Mouse (Mus musculus) forebrain, embryonic 11.5 days (tissue): Measurements from ENCODE around the gene Olfr1371. TPM values are rescaled to one million over a fixed set of nuclear protein-coding genes. Genes with fewer than 3 reads are reported as not detected.
"Not testable (repeated sequence)": the region's sequence is repeated elsewhere in the genome, so short reads cannot be mapped to it uniquely, and the experiment has no call there.

ENCODE experiments used
- ATAC-seq: fragments of 200-750 bp; cut with Nextera tagmentation; replicated peaks from 2 replicates; pipeline ENCODE4 v1.8.0; 2017; ENCODE audit warnings: moderate TSS enrichment; ENCODE audit not compliant: low FRiP score
- DNase-seq: peaks from one replicate; pipeline ENCODE4 v3.0.0-alpha.2; 2017; ENCODE audit warnings: low spot score
- H3K27ac ChIP-seq: fragments of 300-500 bp; sonication (generic); 2 replicates; pipeline ENCODE4 v1.5.1; 2014; ENCODE audit warnings: low read depth, low read length
- H3K27me3 ChIP-seq: fragments of 300-500 bp; sonication (generic); 2 replicates; pipeline ENCODE4 v1.6.1; 2014; ENCODE audit warnings: mild to moderate bottlenecking, low read length, mixed read lengths; ENCODE audit not compliant: control insufficient read depth, insufficient read depth
- H3K36me3 ChIP-seq: fragments of 300-500 bp; sonication (generic); 2 replicates; pipeline ENCODE4 v1.6.1; 2014; ENCODE audit warnings: mild to moderate bottlenecking, low read length, moderate library complexity, mixed read lengths; ENCODE audit not compliant: control insufficient read depth, insufficient read depth
- H3K4me1 ChIP-seq: fragments of 300-500 bp; sonication (generic); replicated peaks from 2 replicates; pipeline ENCODE4 v1.6.1; 2014; ENCODE audit warnings: low read length, mixed read lengths; ENCODE audit not compliant: control insufficient read depth, insufficient read depth
- H3K4me2 ChIP-seq: fragments of 300-500 bp; sonication (generic); 2 replicates; pipeline ENCODE4 v1.6.1; 2014; ENCODE audit warnings: low read depth, mild to moderate bottlenecking, low read length, moderate library complexity, mixed read lengths; ENCODE audit not compliant: severe bottlenecking
- H3K4me3 ChIP-seq: fragments of 300-500 bp; sonication (generic); 2 replicates; pipeline ENCODE4 v1.5.1; 2014; ENCODE audit warnings: low read depth, low read length
- H3K9ac ChIP-seq: fragments of 300-500 bp; sonication (generic); 2 replicates; pipeline ENCODE4 v1.6.1; 2014; ENCODE audit warnings: low read length
- H3K9me3 ChIP-seq: fragments of 300-500 bp; sonication (generic); 2 replicates; pipeline ENCODE4 v1.6.1; 2016; ENCODE audit warnings: low read length, mixed read lengths; ENCODE audit not compliant: control insufficient read depth
- WGBS: fragments of 180-500 bp; shearing (Covaris S2); extraction: QIAGEN DNeasy Blood & Tissue Kit; methylation state at CpG from one replicate; pipeline ENCODE4 v1.1.7; 2014; 5-methylcytosine and 5-hydroxymethylcytosine counted together
- polyA plus RNA-seq: library from polyadenylated mRNA; unstranded; fragments of >200 nt; fragmentation: Nextera tagmentation; extraction: Ambion mirVana; gene quantifications from 2 replicates; pipeline ENCODE4 v1.2.1, GENCODE M21; 2014

Olfr1371 gene
- polyA plus RNA-seq, 1 experiment from 2014 or later, result not detected

DNA sequence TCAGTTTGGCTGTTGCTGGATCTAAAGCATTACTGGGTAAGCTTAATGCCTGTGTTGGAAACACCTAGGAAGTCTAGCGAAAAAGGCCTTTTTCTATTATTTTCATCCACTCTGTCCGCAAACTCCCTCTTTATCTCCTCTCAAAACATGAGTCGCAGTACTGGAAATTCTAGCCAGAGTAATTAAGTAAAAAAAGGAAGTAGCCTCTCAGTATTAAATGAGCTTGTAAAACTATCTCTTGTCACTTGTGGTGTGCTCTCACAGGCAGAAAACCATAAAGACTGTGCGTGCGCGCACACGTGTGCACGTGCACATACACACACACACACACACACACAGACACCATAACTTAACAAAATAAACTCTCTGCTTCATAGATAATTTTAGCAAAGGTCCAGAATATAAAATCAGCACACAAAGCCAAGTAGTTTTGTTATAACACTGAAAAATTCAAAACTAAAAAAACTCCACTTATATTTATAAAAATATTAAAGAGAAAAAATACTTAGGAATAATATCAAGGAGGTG lies 17.2 kb downstream of the Olfr1371 start:
- H3K4me1 ChIP-seq, H3K36me3 ChIP-seq, H3K27ac ChIP-seq, H3K4me3 ChIP-seq, DNase-seq, H3K27me3 ChIP-seq, H3K4me2 ChIP-seq, H3K9me3 ChIP-seq, H3K9ac ChIP-seq, ATAC-seq: not testable (repeated sequence)
- WGBS, result 88% methylated on average over 8 of the region's 8 CpGs

DNA sequence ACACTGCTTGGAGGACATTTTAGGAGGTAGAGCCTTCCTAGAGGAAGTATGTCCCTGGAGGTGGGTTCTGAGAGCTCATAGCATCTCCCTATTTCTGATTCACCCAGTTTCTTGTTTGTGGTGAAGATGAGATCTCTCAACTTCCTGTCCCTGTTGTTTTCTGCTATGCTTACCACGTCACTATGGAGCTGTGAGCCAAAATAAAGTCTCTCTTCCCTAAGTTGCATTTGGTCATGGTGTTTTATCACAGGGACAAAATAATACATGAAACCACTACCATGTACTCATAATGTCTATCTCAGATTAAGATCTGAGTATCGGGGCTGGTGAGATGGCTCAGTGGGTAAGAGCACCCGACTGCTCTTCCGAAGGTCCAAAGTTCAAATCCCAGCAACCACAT lies 33.1 kb downstream of the Olfr1371 start:
- H3K27ac ChIP-seq, H3K4me1 ChIP-seq, H3K9me3 ChIP-seq, H3K9ac ChIP-seq, H3K4me3 ChIP-seq, H3K36me3 ChIP-seq, H3K27me3 ChIP-seq, H3K4me2 ChIP-seq, ATAC-seq, DNase-seq: not testable (repeated sequence)
- WGBS, result 89% methylated on average over 4 of the region's 4 CpGs

- not testable (repeated sequence) for H3K4me2 ChIP-seq, H3K4me3 ChIP-seq, H3K4me1 ChIP-seq, ATAC-seq, H3K9me3 ChIP-seq, H3K27me3 ChIP-seq, DNase-seq, H3K9ac ChIP-seq, H3K36me3 ChIP-seq, H3K27ac ChIP-seq
- no CpG with 5 or more reads among the region's 3 CpGs for WGBS
These were observed 33.9 kb downstream of the Olfr1371 start for GRCm38 (mm10) chr11:52179897-52180296.

DNA sequence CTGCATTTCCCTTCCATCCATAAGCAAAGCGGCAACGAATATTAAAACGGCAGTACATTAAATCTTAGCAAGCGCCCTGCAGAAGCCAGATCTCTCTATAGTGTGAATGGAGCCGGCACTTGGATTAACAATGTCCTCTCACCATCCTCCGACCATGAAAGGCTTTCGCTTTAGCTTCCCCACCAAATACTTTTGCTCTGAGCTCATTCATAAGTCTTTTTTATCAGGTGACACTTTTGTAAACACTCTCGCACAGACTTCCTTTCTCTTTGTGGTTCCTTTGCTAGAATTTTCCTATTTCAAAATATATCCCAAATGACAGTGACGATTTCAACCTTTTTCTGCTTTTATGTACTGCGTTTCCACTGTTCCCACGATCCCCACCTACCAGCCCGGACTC lies 45.3 kb downstream of the Olfr1371 start:
- DNase-seq, result no peak
- H3K9me3 ChIP-seq, result no peaks in the 10 kb centered on the region
- WGBS, result 22% methylated on average over 12 of the region's 12 CpGs
- H3K4me2 ChIP-seq, result peak overlapping the region; percentile 59
- peak overlapping the region; percentile 35 for H3K4me3 ChIP-seq
- H3K4me1 ChIP-seq, result no peaks in the 10 kb centered on the region
- no peak overlapping the region for H3K9ac ChIP-seq
- H3K27me3 ChIP-seq, result peaks cover 18% of the 10 kb centered on the region
- H3K36me3 ChIP-seq, result no peaks in the 10 kb centered on the region
- ATAC-seq, result no peak
- no peak overlapping the region for H3K27ac ChIP-seq

GRCm38 (mm10) chr11:52167901-52168302 lies 45.9 kb downstream of the Olfr1371 start:
- not testable (repeated sequence) for H3K36me3 ChIP-seq, H3K4me1 ChIP-seq, H3K9ac ChIP-seq, H3K9me3 ChIP-seq, H3K27ac ChIP-seq
- Histone ChIP-seq H3K27me3 (peaks cover 18% of the 10 kb centered on the region), H3K4me2 (peak overlapping the region; percentile 59), H3K4me3 (peak overlapping the region; percentile 35)
- WGBS, result 1% methylated on average over 33 of the region's 42 CpGs
- ATAC-seq, result peak; percentile 75
- peak; percentile 69 for DNase-seq

GRCm38 (mm10) chr11:52167126-52167525 lies 46.7 kb downstream of the Olfr1371 start:
- no peak overlapping the region for H3K4me3 ChIP-seq
- no peak overlapping the region for H3K4me2 ChIP-seq

DNA sequence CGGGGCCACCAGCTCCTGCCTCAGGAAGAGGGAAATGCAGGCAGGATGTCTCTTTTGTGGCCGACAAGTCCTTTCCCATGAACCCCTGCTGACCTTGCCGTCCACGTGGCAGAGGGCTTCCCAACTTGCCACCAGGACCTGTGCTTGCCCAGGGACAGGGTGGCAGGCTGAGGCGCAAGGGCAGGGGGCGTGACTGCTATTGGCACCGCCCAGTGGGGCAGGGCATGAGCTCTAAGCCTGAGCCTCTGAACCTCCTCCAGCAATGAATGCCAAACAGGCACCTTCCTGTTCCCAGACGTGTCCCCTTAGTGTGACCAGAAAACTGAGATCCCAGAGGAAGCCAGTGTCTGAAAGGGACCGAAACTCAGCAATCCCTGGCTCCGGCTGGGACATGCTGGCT lies 49.9 kb downstream of the Olfr1371 start:
- no peaks in the 10 kb centered on the region for H3K9me3 ChIP-seq
- H3K4me1 ChIP-seq, result no peaks in the 10 kb centered on the region
- 37% methylated on average over 10 of the region's 10 CpGs for WGBS
- H3K4me3 ChIP-seq, result no peak overlapping the region
- no peak overlapping the region for H3K4me2 ChIP-seq
- DNase-seq (no peak), ATAC-seq (no peak)
- H3K27ac ChIP-seq, result no peak overlapping the region
- no peaks in the 10 kb centered on the region for H3K36me3 ChIP-seq
- H3K27me3 ChIP-seq, result peaks cover 14% of the 10 kb centered on the region
- H3K9ac ChIP-seq, result no peak overlapping the region

More at GRCm38 (mm10) chr11:52167126-52167525, 46.7 kb downstream of the Olfr1371 start:
- peaks cover 18% of the 10 kb centered on the region for H3K27me3 ChIP-seq
- WGBS, result 4% methylated on average over 21 of the region's 21 CpGs
- H3K27ac ChIP-seq, result no peak overlapping the region
- no peaks in the 10 kb centered on the region for H3K9me3 ChIP-seq
- no peak overlapping the region for H3K9ac ChIP-seq
- ATAC-seq (no peak), DNase-seq (peak; percentile 55)
- no peaks in the 10 kb centered on the region for H3K4me1 ChIP-seq
- no peaks in the 10 kb centered on the region for H3K36me3 ChIP-seq

Other genes starting within 250 kb of the Olfr1371 start
- gene Cdkn2aipnl, start 246.3 kb downstream of the Olfr1371 start, polyA plus RNA-seq, result 130 and 142 TPM in 2 replicates
- 163 and 177 TPM in 2 replicates for gene Ube2b, start 213.2 kb downstream of the Olfr1371 start, polyA plus RNA-seq
- 13.2 and 13.6 TPM in 2 replicates for gene Cdkl3, start 209.8 kb downstream of the Olfr1371 start, polyA plus RNA-seq
- 122 and 128 TPM in 2 replicates for gene Ppp2ca, start 115.3 kb downstream of the Olfr1371 start, polyA plus RNA-seq
- not detected in 2 replicates for gene Olfr1373, start 68.5 kb downstream of the Olfr1371 start, polyA plus RNA-seq
- gene Skp1a, start 18.0 kb upstream of the Olfr1371 start, polyA plus RNA-seq, result 855 and 927 TPM in 2 replicates
- gene Tcf7, start 69.0 kb upstream of the Olfr1371 start, polyA plus RNA-seq, result 9.5 and 9.6 TPM in 2 replicates
- gene Vdac1, start 146.9 kb upstream of the Olfr1371 start, polyA plus RNA-seq, result 198 and 207 TPM in 2 replicates
- 162 and 169 TPM in 2 replicates for gene 9530068E07Rik, start 182.4 kb upstream of the Olfr1371 start, polyA plus RNA-seq